Mouse (Mus musculus) frontal cortex, postnatal 10 days (tissue): ENCODE measurements around the gene Olfr1371.
A peak's percentile ranks its signal among the peaks of the same experiment; 100 is the strongest.

Source experiments
- DNase-seq, 2 experiments: peaks; one replicate each; pipeline ENCODE4 v3.0.0; 2022; ENCODE audit warnings: low spot score in 2 of 2, mixed read lengths in 1 of 2

The Olfr1371 gene

DNA sequence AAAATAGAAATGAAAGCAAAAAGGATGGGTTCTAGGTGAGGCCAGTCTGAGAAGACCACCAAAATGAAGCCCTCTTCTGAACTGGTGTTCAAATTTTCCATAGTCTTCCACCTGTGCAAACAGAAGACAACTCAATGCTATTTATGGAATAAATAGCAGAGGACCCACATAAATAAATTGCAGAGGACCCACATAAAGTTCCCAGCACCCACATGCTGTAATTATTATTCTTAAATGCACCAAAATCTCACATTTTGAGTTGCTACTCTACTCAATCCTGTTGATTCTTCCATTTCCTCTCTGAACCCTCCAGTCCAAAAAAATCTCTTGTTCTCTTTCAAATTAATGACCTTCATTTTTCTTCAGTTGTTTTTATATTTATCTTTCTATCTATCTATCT, at the start of gene Olfr1371:
Gene Olfr1371, minus strand, starts transcription at position 101 of the 400 bp plus-strand sequence.
- DNase-seq: no peak

- DNase-seq: no peak
Observed at GRCm38 (mm10) chr11:52262338-52262737, 48.6 kb upstream of the Olfr1371 start.

GRCm38 (mm10) chr11:52261937-52262336, 48.1 kb upstream of the Olfr1371 start:
- DNase-seq: no peak

DNA sequence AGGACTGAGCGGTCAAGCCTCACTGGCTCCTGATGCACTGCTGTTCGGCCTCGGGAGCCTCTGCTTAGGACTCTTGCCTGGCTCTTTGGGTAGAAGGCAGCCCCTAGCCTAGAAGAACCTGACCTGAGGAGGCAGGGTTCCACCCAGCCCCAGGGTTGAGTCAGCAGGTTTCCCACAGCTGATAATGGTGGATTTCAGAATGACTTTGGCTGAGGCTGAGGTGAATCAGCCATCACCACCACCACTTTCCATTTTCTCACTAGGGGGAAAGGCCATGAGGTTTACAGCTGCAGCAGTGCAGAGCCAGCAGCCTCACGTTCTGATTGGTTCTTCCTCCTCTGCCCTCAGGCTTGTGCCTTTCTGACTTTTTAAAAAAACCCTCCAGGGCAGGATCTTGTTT, 47.1 kb upstream of the Olfr1371 start:
- DNase-seq: no peak

DNA sequence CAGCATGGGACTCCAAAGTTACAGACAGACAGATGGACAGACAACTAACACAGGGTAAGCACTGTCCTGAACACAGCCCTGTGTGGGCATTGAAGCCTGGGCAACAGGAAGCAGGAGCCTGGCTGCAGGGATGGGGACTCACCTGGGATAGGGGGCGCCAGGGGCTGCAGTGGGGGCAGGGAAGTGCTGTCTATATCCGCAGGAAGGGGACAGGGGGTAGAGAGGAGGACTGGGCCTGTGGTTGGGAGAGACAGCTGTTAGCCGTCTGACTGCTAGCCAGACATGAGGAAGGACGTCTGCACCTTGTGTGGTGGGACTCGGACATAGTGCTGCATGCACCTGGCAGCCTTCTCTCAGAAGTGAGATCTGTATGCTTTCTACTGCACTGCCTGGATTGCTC, 44.9 kb upstream of the Olfr1371 start:
- no peak for DNase-seq

DNA sequence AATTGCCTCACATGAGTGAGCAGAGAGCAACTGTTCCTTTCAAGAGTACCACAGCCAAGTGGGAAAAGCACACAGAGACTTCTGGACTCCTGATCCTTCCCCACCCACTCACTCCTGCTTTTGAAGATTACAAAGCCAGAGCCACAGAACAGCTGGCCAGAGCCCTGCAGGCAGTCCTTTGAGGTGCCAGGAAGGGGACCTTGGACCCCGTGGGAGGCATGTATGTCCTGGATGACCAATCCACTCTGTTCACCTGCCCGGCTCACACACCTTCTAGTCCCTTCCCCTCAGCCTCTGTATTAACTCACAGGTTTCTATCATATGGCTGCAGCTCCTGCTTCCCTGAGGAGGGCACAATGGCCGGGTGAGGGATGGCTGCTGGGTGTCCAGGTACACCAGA, 43.6 kb upstream of the Olfr1371 start:
- DNase-seq: no peak

DNA sequence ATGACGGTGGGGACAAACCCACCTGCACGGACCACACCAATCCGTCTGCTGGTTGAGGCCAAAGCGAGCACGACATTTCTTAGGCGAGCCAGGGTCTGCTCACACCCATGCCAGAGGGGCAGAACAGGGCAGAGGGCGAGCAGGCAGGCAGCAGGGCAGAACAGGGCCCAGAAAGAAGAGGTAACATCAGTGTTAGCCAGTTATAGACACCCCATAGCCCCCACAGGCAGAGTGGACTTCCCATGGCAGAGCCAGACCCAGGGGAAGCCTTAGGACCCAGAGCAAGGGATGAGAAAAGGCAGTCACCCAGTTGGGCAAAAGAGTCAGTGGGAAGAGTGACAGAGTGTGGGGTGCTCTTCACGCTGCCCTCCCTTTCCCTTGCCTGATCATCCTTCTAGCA, 41.3 kb upstream of the Olfr1371 start:
- DNase-seq: no peak

DNA sequence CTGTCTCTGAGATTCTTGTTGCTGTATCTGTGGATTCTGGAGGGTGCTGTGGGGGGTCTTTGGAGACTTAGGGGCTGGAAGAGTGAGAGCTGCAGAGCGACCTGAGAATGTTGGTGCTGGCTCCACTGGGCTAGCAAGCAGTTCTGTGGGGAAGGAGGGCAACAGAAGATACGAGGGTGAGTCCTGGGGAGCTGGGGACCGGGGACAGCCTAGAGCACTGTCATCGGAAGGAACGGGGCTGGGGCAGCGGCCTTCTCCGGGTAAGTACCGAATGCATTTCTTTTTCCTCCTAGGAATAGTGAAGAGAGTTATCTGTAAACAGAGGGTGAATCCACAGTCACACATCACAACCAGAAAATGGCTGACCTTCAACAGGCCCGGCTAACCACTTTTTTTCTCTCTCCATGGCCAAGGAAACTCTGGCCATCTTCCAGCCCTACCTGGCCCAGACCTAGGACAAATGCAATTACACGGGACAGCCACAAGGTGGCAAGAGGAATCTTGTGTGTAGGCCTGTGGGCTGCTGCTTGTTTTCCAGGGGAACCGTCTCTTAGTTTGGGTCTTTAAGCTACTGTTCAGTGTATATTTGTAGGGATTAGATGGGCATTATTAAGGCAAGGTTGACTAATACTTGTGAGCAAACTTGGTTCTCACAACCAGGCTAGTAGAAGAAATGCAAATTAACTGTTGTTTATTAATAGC, 40.0 kb upstream of the Olfr1371 start:
- DNase-seq: peak; percentile 36 to 43

DNA sequence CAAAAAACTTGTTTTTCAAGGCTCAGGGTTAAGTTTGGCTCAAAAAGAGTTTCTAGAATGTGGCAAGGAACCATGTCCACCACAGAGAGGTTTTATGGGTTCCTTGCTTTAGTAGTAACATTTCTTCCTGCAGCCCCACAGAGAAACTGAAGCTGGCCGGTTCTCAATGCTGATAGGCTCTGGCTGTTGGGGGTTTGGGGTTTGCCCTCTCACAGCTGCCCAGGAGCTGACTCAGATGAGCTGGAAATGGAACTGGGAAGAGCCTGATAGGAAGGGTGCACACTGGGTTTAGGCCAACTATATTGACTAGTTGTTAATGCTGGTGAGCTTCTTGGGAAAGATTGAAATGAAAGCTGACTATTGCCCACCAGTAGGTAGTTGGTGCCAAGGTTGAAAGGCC, 38.9 kb upstream of the Olfr1371 start:
- no peak for DNase-seq

- DNase-seq: no peak
Observed at GRCm38 (mm10) chr11:52251770-52252169, 38.0 kb upstream of the Olfr1371 start.

DNA sequence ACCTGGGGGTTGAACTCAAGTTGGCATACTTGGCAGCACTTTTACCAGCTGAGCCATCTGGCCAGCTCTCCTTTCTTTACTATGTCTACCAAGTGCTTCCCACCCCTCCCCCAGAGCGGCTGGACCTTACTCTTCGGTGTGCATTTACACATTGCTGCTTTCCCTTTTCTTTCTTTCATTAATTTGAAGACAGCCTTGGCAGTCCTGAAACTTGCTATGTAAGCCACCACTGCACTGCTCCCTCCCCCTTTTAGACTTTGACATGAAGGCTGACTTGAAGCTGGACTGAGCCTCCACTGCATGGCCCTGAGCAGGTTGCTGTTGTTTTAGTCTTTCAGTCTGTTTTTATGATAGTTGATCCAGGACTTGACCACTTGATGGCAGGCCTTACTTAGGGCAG, 35.7 kb upstream of the Olfr1371 start:
- DNase-seq: no peak

GRCm38 (mm10) chr11:52240898-52241542, 27.2 kb upstream of the Olfr1371 start:
- DNase-seq: no peak

- no peak for DNase-seq
Observed at GRCm38 (mm10) chr11:52234509-52234908, 20.7 kb upstream of the Olfr1371 start.

DNA sequence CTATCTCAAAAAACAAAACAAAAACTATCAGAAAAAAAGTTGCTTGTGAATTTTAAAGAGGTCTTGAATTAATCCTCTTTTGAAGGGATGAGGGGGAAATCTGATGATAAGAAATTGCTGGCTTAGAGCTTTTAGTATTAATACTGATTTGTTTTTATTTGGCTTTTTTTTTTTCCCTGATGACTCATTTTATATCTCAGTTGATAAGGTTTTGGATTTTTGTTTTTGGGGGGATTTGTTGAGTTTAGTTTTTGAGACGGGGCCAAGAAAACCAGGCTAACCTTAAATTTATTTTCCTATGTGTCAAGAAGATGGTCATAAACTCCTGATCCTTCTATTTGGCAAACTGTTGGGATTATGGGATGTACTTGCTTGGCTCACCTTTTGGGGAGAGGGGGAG, 20.1 kb upstream of the Olfr1371 start:
- DNase-seq: no peak

GRCm38 (mm10) chr11:52233043-52233653, 19.4 kb upstream of the Olfr1371 start:
- no peak for DNase-seq

DNA sequence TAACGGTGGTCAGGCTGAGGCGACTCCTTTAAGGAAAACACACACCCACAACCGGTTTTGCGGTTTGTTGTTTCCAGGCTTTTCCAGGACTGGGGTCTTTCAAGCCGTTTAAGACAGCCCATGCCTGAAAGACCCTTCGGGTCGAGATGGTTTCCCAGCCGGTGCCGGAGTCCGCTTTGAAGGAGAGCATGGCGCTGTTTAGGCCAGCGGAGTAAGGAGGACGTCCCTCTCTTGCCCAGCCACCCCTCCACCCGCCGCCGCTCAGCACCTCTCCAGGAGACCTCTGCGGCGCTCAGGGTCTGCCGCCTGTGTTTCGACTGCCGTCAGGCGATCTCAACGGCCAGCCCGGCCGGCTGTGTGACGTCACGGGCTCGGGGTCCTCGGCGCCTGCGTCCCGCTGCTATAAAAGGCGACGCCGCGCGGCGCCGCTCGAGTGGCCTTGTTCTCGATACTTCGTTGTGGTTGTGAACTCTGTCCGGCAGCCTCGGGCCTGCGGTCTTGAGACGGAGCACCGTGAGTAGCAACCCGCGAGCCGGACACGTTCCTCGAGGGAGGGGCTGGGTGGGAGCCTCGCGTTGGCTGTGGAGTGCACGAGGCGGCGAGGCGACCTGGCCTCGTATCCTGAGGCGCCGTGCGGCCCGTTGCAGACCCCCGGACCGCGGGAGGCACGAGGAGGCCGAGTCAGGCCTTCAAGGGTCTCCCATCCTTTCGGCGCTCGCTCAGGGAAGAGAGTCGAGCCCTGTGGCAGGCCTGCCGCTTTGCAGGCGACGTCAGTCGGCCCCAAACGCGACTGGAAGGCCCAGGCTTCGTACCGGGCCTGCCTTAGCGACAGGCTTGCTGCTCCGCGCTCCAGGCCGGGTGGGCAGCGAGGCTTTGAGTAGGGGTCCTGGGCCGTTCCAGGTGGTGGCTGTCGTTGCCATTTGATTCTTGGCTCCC, 18.1 kb upstream of the Olfr1371 start, which contains the start of gene Skp1a:
Gene Skp1a, plus strand, starts transcription at position 390 of the 936 bp plus-strand sequence.
- peak; percentile 79 to 92 for DNase-seq

DNA sequence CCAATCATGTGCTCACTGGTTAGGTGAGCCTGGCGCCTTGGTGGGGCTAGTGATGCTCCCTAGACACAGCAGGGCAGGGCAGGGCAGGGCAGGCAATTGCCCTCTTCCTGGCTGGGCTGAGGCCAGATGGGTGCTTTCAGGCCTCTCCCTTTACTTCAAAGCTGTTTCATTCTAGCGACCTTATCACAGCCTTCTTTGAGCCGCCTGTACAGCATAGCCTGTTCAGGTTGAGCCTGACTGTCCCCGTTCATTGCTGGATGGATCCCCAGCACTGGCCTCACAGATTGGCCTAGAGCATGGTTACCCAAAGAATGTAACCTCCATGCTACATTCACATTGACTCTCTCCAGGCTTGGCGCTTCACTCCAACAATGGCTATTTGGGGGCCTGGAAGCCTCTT, 16.9 kb upstream of the Olfr1371 start:
- no peak for DNase-seq

DNA sequence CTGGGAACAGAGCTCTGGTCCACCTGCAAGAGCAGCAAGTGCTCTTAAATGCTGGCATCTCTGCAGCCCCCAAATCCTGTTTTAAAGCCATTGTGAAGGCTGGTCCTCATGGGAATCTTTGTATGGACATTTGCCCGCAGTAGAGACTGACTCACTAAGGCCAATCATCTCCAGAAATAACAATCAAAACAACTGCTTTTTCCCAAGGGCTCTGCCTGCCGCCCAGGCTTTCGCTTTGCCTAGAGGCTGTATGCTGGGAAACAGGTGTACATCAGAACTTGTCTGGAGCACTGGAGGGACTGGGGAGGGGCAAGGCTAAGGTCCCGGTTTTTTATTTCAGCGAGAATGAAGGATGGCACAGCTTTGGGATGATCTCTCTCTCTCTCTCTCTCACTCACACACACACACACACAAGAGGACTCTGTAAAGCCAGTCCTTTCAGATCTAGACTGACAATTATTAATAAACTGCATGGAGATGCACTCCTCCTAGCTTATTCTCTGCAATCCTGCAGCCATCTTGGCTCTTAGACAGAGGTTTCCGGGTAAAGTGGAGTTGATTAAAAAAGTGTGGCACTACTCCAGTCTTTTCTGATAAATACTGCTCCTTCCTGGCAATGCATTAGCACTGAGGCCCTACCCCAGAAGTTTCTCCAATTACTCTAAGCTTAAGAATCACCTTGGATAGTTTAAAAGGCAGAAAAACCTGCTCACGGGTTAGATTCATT, 15.1 kb upstream of the Olfr1371 start:
- no peak for DNase-seq

DNA sequence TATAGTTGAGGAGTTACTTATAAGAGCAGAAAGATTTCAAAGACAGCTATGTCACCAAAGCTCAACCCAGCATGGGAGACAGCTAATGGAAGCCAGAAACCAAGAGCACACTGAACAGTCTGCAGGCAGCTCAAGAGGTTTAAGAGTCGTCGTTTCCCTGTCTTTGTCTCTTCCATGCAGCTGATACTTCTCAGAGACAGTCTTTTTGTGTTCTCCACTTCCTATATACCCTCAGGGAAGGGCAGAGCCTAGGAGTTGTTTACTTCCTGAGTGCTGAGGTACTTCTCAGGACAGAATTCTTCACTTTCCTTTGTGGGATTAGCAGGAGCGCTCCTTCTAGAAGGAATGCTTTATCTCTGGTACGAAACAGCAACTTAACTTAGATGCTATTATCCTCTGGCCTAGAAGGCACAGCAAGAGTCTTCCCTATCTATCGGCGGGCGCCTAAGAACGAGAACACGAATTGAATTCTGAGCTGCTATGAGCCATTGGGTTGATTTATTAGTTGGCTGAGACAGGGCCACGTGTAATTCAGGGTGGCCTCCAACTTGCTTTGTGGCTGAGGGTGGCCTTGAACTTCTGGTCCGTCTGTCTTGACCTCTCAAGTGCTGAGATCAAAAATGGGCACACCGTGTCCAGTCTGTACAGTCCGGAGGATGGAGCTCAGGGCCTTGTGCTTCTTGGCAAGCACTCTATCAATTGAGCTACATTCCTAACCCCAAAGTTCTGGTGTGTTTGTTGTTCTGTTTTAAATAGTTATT, 13.9 kb upstream of the Olfr1371 start:
- no peak for DNase-seq

- DNase-seq: no peak
Observed at GRCm38 (mm10) chr11:52227053-52227452, 13.3 kb upstream of the Olfr1371 start.
